Mouse (Mus musculus) intestine, embryonic 15.5 days (tissue): Measurements from ENCODE around the gene Psmd11. TPM values are rescaled to one million over a fixed set of nuclear protein-coding genes. Genes with fewer than 3 reads are reported as not detected.

Experiments
- ATAC-seq: fragments of 200-750 bp; cut with Nextera tagmentation; 2 replicates; pipeline ENCODE4 v1.8.0; 2017; ENCODE audit warnings: moderate TSS enrichment, moderate library complexity
- H3K27ac ChIP-seq: fragments of 300-500 bp; sonication (generic); 2 replicates; pipeline ENCODE4 v1.5.1; 2015; ENCODE audit warnings: mild to moderate bottlenecking, inconsistent platforms
- H3K27me3 ChIP-seq: fragments of 300-500 bp; sonication (generic); replicated peaks from 2 replicates; pipeline ENCODE4 v1.6.1; 2015; ENCODE audit warnings: inconsistent platforms
- H3K36me3 ChIP-seq: fragments of 300-500 bp; sonication (generic); 2 replicates; pipeline ENCODE4 v1.6.1; 2015; ENCODE audit warnings: inconsistent platforms
- H3K4me1 ChIP-seq: fragments of 300-500 bp; sonication (generic); replicated peaks from 2 replicates; pipeline ENCODE4 v1.6.1; 2015; ENCODE audit warnings: inconsistent platforms
- H3K4me2 ChIP-seq: fragments of 300-500 bp; sonication (generic); replicated peaks from 2 replicates; pipeline ENCODE4 v1.6.1; 2015; ENCODE audit warnings: mild to moderate bottlenecking, inconsistent platforms
- H3K4me3 ChIP-seq: fragments of 300-500 bp; sonication (generic); replicated peaks from 2 replicates; pipeline ENCODE4 v1.5.1; 2015; ENCODE audit warnings: inconsistent platforms
- H3K9ac ChIP-seq: fragments of 300-500 bp; sonication (generic); 2 replicates; pipeline ENCODE4 v1.6.1; 2015; ENCODE audit warnings: inconsistent platforms
- H3K9me3 ChIP-seq: fragments of 300-500 bp; sonication (generic); 2 replicates; pipeline ENCODE4 v1.6.1; 2016; ENCODE audit warnings: inconsistent platforms
- WGBS: fragments of 180-500 bp; shearing (Covaris S2); methylation state at CpG from one replicate; pipeline ENCODE4 v1.1.7; 2015; 5-methylcytosine and 5-hydroxymethylcytosine counted together
- polyA plus RNA-seq: library from polyadenylated mRNA; unstranded; fragments of >200 nt; fragmentation: Nextera tagmentation; extraction: Ambion mirVana; gene quantifications from 2 replicates; pipeline ENCODE4 v1.2.1, GENCODE M21; 2015

Gene Psmd11
- polyA plus RNA-seq, 1 experiment from 2014 or later = 297 TPM

DNA sequence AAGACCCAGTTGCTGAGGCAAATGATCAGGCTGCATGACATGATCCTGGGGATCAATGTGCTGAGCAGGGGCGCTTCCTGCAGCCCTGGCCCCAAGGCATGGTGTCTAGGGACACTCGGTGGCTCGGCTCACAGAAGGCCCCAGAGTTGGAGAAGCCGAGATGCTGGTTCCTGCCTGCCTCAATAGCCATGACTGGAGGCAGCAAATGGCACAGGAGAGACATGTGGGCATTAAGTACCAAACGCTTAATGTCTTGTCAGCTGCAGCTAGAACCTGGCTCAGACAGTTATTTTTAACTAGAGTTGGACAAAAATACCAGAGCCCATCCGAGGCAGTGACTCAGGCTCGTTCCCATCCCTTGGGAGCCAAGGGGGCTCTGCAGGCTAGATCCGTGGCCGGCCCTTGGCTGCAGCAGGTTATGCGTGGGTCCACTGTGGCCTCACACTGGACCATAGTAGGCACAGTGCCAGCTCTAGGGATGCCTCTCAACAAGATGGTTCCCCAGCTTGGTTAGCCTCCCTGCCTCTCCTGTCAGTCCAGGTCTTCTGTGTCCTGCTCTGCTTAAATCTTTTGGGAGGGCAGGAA, 57.3 kb downstream of the Psmd11 start:
- 79% methylated on average over 10 of the region's 10 CpGs for WGBS
- Histone ChIP-seq H3K36me3 (no peaks in the 10 kb centered on the region), H3K4me3 (no peak overlapping the region), H3K27ac (no peak overlapping the region), H3K27me3 (no peaks in the 10 kb centered on the region), H3K9me3 (no peaks in the 10 kb centered on the region), H3K4me1 (peaks cover 6% of the 10 kb centered on the region; the same call in 1 of the 2 replicates), H3K9ac (no peak overlapping the region), H3K4me2 (no peak overlapping the region)
- no peak for ATAC-seq

DNA sequence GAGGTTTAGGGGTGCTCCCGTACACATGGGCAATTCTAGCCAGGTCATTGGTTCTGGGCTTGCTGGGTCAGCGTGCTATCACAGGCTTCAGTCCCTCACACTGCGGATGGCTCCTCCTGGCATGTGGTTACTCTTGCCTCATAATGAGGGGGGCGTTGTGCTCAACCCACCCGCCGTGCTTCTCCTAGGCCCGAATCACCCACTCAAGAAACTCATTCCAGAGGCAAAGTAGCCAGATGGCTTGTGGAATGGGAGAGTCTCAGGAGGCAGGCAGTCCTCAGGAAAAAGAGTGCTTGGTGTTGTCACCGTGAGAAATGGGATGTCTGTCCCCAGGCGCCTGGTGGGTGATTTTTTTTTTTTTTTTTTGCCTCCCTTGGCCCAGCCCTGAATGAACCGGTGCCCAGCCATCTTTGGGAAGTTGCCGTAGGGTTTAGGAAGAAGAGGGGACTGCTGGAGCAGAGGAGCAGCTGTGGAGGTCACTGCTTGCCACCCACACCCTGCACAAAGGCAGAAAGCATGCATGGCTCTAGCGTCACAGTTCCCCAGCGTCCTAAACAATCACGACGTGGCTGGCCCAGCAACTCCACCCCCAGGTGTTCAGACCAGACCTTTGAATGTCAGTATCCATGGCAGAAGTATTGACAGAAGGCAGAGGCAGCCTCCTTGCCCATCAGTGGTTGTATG, 59.6 kb downstream of the Psmd11 start:
- H3K9ac ChIP-seq = no peak overlapping the region
- H3K4me2 ChIP-seq = no peak overlapping the region
- H3K4me1 ChIP-seq = peaks cover 6% of the 10 kb centered on the region; the same call in 1 of the 2 replicates
- H3K36me3 ChIP-seq = no peaks in the 10 kb centered on the region
- no peak for ATAC-seq
- H3K4me3 ChIP-seq = no peak overlapping the region
- WGBS = 67% methylated on average over 15 of the region's 15 CpGs
- H3K27me3 ChIP-seq = no peaks in the 10 kb centered on the region
- H3K27ac ChIP-seq = no peak overlapping the region
- H3K9me3 ChIP-seq = no peaks in the 10 kb centered on the region

DNA sequence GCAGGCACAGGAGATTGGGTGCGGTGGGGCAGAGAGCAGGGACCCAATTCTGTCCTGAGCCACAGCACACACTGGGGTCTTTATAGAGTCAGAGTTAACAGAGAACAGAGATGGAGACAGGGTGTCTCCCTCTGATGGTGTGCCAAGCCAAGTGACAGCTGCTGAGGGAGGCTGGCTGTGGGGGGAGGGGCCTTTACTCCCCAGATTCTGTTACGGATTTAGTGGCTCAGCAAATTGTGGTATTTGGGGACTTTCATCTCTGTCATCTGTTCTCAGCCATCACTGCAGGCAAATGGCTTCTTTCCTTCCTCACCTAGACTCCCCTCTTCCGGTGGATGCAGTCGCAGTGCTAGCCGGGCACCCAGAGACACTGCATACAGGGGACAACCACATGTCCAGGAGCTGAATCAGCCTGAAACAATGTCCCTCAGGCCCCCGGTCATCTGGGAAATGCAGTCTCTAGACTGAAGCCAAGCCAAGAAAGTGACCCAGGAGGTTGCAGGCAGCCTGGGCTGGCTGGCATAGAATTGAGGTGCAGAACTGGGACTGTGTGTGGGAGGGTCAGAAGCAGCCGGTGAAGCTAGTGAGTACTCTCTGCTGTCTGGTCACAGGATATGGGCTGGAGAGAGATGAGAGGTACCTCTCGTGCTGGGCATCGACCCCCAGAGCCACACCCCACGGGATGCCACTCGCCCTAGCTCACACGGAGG, 60.9 kb downstream of the Psmd11 start:
- Histone ChIP-seq H3K4me1 (peaks cover 6% of the 10 kb centered on the region; the same call in 1 of the 2 replicates), H3K36me3 (no peaks in the 10 kb centered on the region), H3K27me3 (no peaks in the 10 kb centered on the region), H3K4me3 (no peak overlapping the region), H3K9me3 (no peaks in the 10 kb centered on the region), H3K9ac (no peak overlapping the region), H3K27ac (no peak overlapping the region), H3K4me2 (no peak overlapping the region)
- no peak for ATAC-seq
- 54% methylated on average over 12 of the region's 12 CpGs for WGBS

DNA sequence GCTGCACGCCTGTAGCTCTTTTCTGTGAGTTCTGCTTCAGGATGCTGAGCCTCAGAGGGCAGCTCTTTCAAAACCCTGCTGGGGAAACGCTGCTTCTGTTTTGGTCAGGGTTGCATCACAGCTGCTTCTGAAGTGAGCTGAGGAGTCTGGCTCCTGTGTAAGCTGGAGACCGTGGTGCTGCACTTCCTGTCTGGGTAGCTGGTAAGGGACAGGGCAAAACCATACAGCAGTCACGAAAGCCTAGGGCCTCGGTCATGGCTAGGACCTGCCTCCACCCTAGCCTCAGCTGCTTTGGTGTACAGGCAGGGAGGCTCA, 61.4 kb downstream of the Psmd11 start:
- Histone ChIP-seq H3K4me1 (peaks cover 6% of the 10 kb centered on the region; the same call in 1 of the 2 replicates), H3K9me3 (no peaks in the 10 kb centered on the region), H3K4me2 (no peak overlapping the region), H3K27me3 (no peaks in the 10 kb centered on the region), H3K36me3 (no peaks in the 10 kb centered on the region), H3K4me3 (no peak overlapping the region), H3K27ac (no peak overlapping the region), H3K9ac (no peak overlapping the region)
- no peak for ATAC-seq
- WGBS = 47% methylated on average over 5 of the region's 5 CpGs

DNA sequence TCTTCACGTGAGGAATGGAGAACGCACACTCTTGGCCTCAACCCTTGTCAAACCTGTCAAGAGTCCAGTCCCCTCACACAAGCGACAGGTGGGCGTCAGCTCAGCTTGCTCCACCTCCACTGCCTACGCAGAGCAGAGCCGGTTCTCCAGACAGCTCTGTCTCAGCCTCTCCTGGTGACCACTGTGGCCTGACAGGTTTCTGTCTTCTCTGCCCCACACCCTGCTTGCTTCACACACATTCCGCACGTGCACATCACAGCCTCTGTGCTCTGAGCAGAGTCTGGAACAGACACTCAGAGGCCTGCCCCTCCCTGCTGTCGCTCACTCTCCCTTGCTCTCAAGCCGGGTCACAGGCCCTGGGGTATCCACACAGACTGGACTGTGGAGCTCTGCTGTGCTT, 62.4 kb downstream of the Psmd11 start:
- Histone ChIP-seq H3K27ac (no peak overlapping the region), H3K9me3 (no peaks in the 10 kb centered on the region), H3K4me3 (no peak overlapping the region), H3K9ac (no peak overlapping the region), H3K4me1 (peaks cover 6% of the 10 kb centered on the region; the same call in 1 of the 2 replicates), H3K36me3 (no peaks in the 10 kb centered on the region), H3K4me2 (no peak overlapping the region), H3K27me3 (no peaks in the 10 kb centered on the region)
- peak; percentile 41; the same call in 1 of the 2 replicates for ATAC-seq
- WGBS = 71% methylated on average over 10 of the region's 10 CpGs

DNA sequence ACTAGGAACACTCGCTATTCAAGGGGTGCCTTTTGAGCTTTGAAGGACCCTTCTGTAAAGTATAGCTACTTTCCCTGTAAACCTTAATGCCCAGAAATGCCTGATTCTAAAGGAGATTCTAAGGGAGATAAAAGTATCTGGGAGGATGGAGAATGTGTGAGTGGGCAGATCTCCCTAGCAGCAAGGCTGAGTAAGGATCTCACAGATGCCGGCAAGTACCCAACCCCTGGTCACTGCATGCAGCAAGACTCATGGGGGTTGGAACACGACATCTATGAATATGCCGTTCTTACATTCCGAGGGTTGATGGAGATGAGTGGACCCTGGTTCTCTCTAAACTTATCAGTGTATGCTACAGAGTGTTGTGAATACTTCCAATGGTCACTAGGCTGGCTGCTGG, 64.8 kb downstream of the Psmd11 start:
- H3K9me3 ChIP-seq = no peaks in the 10 kb centered on the region
- no peak overlapping the region for H3K9ac ChIP-seq
- no peak overlapping the region for H3K4me3 ChIP-seq
- ATAC-seq = no peak
- peaks cover 6% of the 10 kb centered on the region; the same call in 1 of the 2 replicates for H3K4me1 ChIP-seq
- H3K36me3 ChIP-seq = no peaks in the 10 kb centered on the region
- no peaks in the 10 kb centered on the region for H3K27me3 ChIP-seq
- no peak overlapping the region for H3K27ac ChIP-seq
- 88% methylated on average over 5 of the region's 5 CpGs for WGBS
- H3K4me2 ChIP-seq = no peak overlapping the region

GRCm38 (mm10) chr11:80494852-80495251, 66.4 kb downstream of the Psmd11 start:
- H3K4me2 ChIP-seq = no peak overlapping the region
- no peak overlapping the region for H3K9ac ChIP-seq
- no peaks in the 10 kb centered on the region for H3K27me3 ChIP-seq
- no peak overlapping the region for H3K27ac ChIP-seq
- no peak overlapping the region for H3K4me3 ChIP-seq
- peaks cover 2% of the 10 kb centered on the region; the same call in 1 of the 2 replicates for H3K4me1 ChIP-seq
- H3K36me3 ChIP-seq = no peaks in the 10 kb centered on the region
- 83% methylated on average over 9 of the region's 9 CpGs for WGBS
- H3K9me3 ChIP-seq = no peaks in the 10 kb centered on the region
- no peak for ATAC-seq

DNA sequence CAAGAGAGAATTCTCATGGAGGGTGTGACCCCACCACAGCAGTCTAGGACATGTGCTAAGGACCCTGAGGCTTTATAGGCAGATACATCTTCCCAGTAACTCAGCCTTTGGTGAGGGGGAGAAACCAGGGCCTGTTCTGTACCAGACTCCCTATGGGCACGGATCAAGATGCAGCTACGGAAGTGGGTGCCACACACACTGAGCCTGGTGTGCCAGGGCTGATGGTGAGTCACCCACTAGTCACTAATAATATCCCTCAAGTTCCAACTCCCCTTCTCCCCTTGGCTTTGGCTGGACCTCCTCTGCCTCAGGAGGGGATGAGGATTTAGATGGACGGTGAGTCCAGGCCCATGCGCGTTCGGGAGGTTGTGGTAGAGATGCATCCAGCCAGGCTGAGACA, 67.6 kb downstream of the Psmd11 start:
- ATAC-seq = no peak
- H3K4me1 ChIP-seq = peaks cover 2% of the 10 kb centered on the region; the same call in 1 of the 2 replicates
- no peaks in the 10 kb centered on the region for H3K9me3 ChIP-seq
- no peak overlapping the region for H3K4me3 ChIP-seq
- no peaks in the 10 kb centered on the region for H3K27me3 ChIP-seq
- H3K27ac ChIP-seq = no peak overlapping the region
- 94% methylated on average over 6 of the region's 6 CpGs for WGBS
- H3K9ac ChIP-seq = no peak overlapping the region
- no peak overlapping the region for H3K4me2 ChIP-seq
- no peaks in the 10 kb centered on the region for H3K36me3 ChIP-seq

DNA sequence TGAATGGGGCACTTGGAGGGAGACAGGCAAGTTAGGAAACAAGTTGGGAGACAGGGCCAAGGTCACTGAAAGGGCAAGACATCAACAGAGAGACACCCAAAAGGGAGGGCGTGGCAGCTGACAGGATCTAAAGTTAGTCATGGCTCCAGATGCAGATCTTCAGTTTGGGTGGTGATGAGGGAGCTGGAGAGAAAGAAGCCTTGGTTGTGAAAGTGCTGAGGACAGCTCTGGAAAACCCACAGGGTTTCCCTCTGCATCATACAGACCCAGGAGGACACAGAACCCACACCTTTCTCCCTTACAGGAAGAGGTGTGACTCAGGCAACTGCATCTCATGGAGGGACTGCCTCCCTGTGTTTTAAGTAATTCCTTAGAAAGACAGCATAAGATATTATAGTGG, 68.2 kb downstream of the Psmd11 start:
- Histone ChIP-seq H3K4me3 (no peak overlapping the region), H3K27me3 (no peaks in the 10 kb centered on the region), H3K27ac (no peak overlapping the region), H3K4me1 (peaks cover 2% of the 10 kb centered on the region; the same call in 1 of the 2 replicates), H3K36me3 (no peaks in the 10 kb centered on the region), H3K4me2 (no peak overlapping the region), H3K9me3 (no peaks in the 10 kb centered on the region), H3K9ac (no peak overlapping the region)
- WGBS = 71% methylated on average over 1 of the region's 1 CpGs
- ATAC-seq = no peak

DNA sequence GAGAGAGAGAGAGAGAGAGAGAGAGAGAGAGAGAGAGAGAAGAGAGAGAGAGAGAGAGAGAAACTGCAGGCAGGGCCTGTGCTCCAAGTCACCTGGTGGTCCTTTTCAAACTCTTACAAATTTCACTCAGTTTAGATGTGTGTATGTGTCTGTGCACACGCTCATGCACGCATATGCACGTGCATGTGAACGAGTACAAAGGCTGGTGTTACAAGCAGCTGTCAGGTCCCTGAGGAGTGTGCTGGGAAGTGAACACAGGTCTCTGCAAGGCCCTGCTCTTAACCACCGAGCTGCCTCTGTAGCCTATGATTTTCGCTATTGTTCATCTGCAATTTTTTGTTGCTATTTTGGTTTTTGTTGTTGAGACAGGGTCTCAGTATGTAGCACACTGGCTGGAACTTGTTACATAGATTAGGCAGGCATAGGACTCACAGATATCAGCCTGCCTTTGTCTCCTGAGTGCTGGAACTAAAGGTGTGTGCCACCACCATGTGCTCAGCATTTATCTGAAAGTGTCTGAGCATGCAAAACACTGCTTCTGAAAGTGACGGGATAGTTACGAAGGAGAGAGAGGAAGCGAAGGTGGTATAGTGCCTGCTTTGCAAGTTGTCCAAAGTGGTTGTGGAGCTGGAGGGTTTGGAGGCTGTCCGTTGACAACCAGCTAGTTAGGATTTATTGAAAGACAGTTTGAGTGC, 69.0 kb downstream of the Psmd11 start:
- Histone ChIP-seq H3K9ac (no peak overlapping the region), H3K27me3 (no peaks in the 10 kb centered on the region), H3K36me3 (no peaks in the 10 kb centered on the region), H3K4me1 (peaks cover 2% of the 10 kb centered on the region; the same call in 1 of the 2 replicates), H3K9me3 (no peaks in the 10 kb centered on the region), H3K4me2 (no peak overlapping the region), H3K27ac (no peak overlapping the region), H3K4me3 (no peak overlapping the region)
- WGBS = 86% methylated on average over 10 of the region's 10 CpGs
- no peak for ATAC-seq

GRCm38 (mm10) chr11:80498328-80499070, 70.1 kb downstream of the Psmd11 start:
- 0 out of 2 replicates have a peak overlapping the region, but pooled peaks have one; percentile 6 for H3K27ac ChIP-seq
- H3K4me2 ChIP-seq = no peak overlapping the region
- no peak overlapping the region for H3K9ac ChIP-seq
- no peak overlapping the region for H3K4me3 ChIP-seq
- ATAC-seq = no peak
- WGBS = 57% methylated on average over 11 of the region's 11 CpGs
- peaks cover 2% of the 10 kb centered on the region; the same call in 1 of the 2 replicates for H3K4me1 ChIP-seq
- no peaks in the 10 kb centered on the region for H3K9me3 ChIP-seq
- H3K36me3 ChIP-seq = no peaks in the 10 kb centered on the region
- no peaks in the 10 kb centered on the region for H3K27me3 ChIP-seq

DNA sequence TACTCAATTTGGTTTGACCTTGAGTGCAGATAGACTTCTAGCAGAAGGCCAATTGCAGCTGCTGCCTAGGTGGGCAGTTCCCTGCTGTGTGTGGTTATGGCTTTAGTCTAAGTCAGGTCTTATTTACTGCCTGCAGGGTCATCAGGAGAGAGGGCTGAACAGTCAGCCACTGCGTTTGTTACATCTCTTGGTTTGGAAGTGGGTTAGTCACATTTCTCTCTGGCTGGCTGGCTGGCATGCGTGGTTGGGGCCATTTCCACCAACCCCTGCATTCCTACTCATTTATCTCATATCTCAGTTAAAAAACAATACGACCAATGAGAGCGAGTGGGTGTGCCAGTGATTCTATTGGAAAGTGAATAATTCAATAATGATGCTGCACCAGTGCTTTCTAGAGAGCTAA, 71.1 kb downstream of the Psmd11 start:
- H3K4me1 ChIP-seq = peaks cover 2% of the 10 kb centered on the region
- no peak overlapping the region for H3K27ac ChIP-seq
- H3K27me3 ChIP-seq = no peaks in the 10 kb centered on the region
- H3K36me3 ChIP-seq = no peaks in the 10 kb centered on the region
- no peak for ATAC-seq
- WGBS = 69% methylated on average over 4 of the region's 4 CpGs
- H3K4me3 ChIP-seq = no peak overlapping the region
- no peak overlapping the region for H3K4me2 ChIP-seq
- H3K9me3 ChIP-seq = no peaks in the 10 kb centered on the region
- no peak overlapping the region for H3K9ac ChIP-seq
